Mouse (Mus musculus): ENCODE measurements around the gene Slc25a12. TPM values are rescaled to one million over a fixed set of nuclear protein-coding genes. Genes with fewer than 3 reads are reported as not detected.
A peak's percentile ranks its signal among the peaks of the same experiment; 100 is the strongest.

Slc25a12 gene
- 0.78 and 1.5 TPM in 2 replicates for polyA plus RNA-seq (2012)

- no peaks in the 10 kb centered on the region for H3K9me3 ChIP-seq (ENCODE audit: control insufficient read depth, low read length)
- peak within 1 kb of the TSS; percentile 74 for H3K4me3 ChIP-seq (replicated peaks)
- H3K4me1 ChIP-seq (ENCODE audit: control insufficient read depth) = peaks cover 37% of the 10 kb centered on the region
- H3K36me3 ChIP-seq (ENCODE audit: control insufficient read depth) = peaks cover 7% of the 10 kb centered on the region
- TF ChIP-seq GATA1 (IDR thresholded peaks at IDR 0.05; ENCODE audit: low read length) (no peak), TAL1 (IDR thresholded peaks at IDR 0.05; ENCODE audit: low read length) (no peak)
- H3K27me3 ChIP-seq (ENCODE audit: control insufficient read depth) = no peaks in the 10 kb centered on the region
Observed at GRCm38 (mm10) chr2:71367125-71367880, at the start of gene Slc25a12. TSS of gene Slc25a12 (minus strand) at chr2:71367749.

DNA sequence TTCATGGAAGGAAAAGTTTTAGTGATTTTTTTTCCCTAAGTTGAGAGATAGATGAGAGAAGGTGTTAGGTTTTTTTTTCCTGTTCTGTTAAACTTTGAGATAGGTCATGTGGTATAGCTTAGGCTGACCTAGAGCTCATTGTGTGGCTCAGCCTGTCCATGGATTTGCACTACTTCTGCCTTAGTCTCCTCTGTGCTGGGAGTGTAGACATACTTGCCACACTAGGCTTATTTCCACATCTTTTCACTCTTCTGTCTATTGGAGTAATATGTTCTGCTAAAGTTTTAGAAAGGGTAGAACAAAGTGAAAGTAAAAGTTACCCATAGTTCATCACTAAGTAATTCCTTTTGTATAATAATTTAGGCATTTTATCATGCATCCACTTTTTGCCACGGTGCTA is 38.1 kb upstream of the Slc25a12 start:
- Histone ChIP-seq H3K36me3 (ENCODE audit: control insufficient read depth) (peaks cover 62% of the 10 kb centered on the region), H3K4me1 (ENCODE audit: control insufficient read depth) (no peaks in the 10 kb centered on the region; the same call in 1 of the 2 replicates), H3K27me3 (ENCODE audit: control insufficient read depth) (no peaks in the 10 kb centered on the region), H3K9me3 (ENCODE audit: control insufficient read depth, low read length) (no peaks in the 10 kb centered on the region), H3K4me3 (replicated peaks) (no peak overlapping the region)
- no peak for TF ChIP-seq GATA1 (IDR thresholded peaks at IDR 0.05; ENCODE audit: low read length)
- TF ChIP-seq TAL1 (IDR thresholded peaks at IDR 0.05; ENCODE audit: low read length) = no peak

DNA sequence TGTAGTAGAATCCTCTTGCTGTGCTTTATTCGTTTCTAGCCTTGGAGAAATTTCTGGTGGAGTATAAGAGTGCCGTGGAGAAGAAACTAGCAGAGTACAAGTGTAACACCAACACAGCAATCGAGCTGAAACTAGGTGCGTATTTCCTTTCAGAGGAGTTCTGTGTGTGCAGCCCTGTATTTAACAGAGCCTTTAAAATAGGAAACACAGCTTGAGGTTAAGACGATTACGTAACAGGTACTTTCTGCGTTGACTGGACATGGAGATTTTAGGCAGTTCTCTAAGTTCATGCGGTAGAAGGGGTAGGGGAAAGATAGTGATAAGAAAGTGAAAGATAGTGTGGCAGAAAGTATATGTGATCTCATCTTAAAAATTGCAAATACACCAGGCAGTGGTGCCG is 22.3 kb upstream of the Slc25a12 start:
- H3K36me3 ChIP-seq (ENCODE audit: control insufficient read depth) = peaks cover 38% of the 10 kb centered on the region

DNA sequence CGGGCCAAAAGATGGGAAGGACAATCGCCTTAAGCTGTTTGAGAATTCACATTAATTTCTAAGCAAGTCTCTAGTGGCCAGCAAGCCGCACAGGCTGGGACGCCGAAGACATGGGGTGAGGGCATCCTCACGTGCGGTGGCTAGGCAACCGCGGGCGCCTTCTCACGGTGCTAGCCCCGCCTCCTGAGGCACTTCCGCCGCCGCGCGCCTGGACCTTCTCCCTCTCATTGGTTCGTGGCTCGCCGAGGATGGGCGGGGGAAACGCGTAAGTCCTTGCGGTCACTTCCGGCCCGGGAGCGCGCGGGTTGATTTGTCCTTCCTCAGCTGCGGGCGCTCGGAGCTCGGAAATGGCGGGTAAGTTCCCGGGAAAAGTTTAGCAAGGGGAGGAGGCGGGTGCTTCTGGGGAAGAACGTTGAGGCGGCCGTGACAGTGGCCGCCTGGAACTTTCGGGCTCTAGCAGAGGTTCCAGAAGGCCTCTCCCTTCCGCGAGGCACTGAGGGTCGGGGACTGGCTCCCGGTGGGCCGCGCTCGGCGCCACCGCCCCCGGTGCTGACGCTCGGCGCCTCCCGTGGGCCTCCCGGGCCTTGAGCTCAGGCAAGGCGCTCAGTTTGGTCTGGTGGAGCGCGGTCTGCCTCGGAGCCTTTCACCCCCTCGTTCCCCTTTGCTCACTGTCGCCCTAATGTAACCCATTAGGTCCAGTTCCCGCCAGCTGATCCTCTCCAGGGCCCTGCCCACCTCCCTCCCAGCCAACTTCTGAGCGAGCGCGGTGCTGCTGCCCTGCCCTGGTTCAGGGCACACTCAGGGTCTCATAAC is 21.6 kb upstream of the Slc25a12 start, which contains the start of gene Hat1:
Gene Hat1 (plus strand): TSS at position 8 of the 813 bp plus-strand sequence.
- H3K4me3 ChIP-seq (replicated peaks) = peak within 1 kb of the TSS; percentile 74
- H3K4me1 ChIP-seq (ENCODE audit: control insufficient read depth) = peaks cover 39% of the 10 kb centered on the region
- H3K36me3 ChIP-seq (ENCODE audit: control insufficient read depth) = peaks cover 31% of the 10 kb centered on the region
- H3K27me3 ChIP-seq (ENCODE audit: control insufficient read depth) = no peaks in the 10 kb centered on the region
- TF ChIP-seq GATA1 (IDR thresholded peaks at IDR 0.05; ENCODE audit: low read length) (no peak), TAL1 (IDR thresholded peaks at IDR 0.05; ENCODE audit: low read length) (no peak)
- no peaks in the 10 kb centered on the region for H3K9me3 ChIP-seq (ENCODE audit: control insufficient read depth, low read length)

More for the DNA sequence above, 22.3 kb upstream of the Slc25a12 start:
- Histone ChIP-seq H3K4me3 (replicated peaks) (peak overlapping the region; percentile 74), H3K9me3 (ENCODE audit: control insufficient read depth, low read length) (no peaks in the 10 kb centered on the region), H3K27me3 (ENCODE audit: control insufficient read depth) (no peaks in the 10 kb centered on the region), H3K4me1 (ENCODE audit: control insufficient read depth) (peaks cover 40% of the 10 kb centered on the region)
- TF ChIP-seq TAL1 (IDR thresholded peaks at IDR 0.05; ENCODE audit: low read length) = no peak
- TF ChIP-seq GATA1 (IDR thresholded peaks at IDR 0.05; ENCODE audit: low read length) = no peak

- H3K27me3 ChIP-seq (ENCODE audit: control insufficient read depth) = no peaks in the 10 kb centered on the region
- TF ChIP-seq GATA1 (IDR thresholded peaks at IDR 0.05; ENCODE audit: low read length) = no peak
- H3K4me3 ChIP-seq (replicated peaks) = no peak overlapping the region
- H3K36me3 ChIP-seq (ENCODE audit: control insufficient read depth) = peaks cover 18% of the 10 kb centered on the region
- peaks cover 37% of the 10 kb centered on the region for H3K4me1 ChIP-seq (ENCODE audit: control insufficient read depth)
- H3K9me3 ChIP-seq (ENCODE audit: control insufficient read depth, low read length) = no peaks in the 10 kb centered on the region
Observed at GRCm38 (mm10) chr2:71387766-71388165, 20.2 kb upstream of the Slc25a12 start.

DNA sequence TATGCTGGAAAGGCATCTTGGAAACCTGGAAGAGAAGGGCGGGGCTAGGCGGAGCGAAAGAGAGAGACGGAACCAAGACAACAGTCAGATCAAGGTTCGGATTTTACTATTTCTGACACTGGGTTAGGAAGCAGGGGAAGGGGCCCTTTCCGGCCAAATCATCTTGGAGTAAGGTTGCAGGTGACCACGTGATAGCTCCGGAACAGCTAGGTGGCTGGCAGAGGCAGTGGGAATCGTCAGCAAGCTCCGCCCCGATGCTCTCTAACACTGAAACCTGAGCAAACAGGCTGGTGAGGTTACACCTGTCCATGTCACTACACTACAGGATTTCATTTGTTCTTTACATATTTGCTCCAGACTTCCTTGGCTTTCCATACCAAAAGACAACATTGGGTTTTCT is 16.3 kb upstream of the Slc25a12 start:
- Histone ChIP-seq H3K36me3 (ENCODE audit: control insufficient read depth) (no peaks in the 10 kb centered on the region), H3K4me1 (ENCODE audit: control insufficient read depth) (peaks cover 23% of the 10 kb centered on the region), H3K4me3 (replicated peaks) (no peak overlapping the region), H3K27me3 (ENCODE audit: control insufficient read depth) (no peaks in the 10 kb centered on the region), H3K9me3 (ENCODE audit: control insufficient read depth, low read length) (no peaks in the 10 kb centered on the region)
- no peak for TF ChIP-seq GATA1 (IDR thresholded peaks at IDR 0.05; ENCODE audit: low read length)
- TF ChIP-seq TAL1 (IDR thresholded peaks at IDR 0.05; ENCODE audit: low read length) = no peak

- Histone ChIP-seq H3K4me1 (ENCODE audit: control insufficient read depth) (peaks cover 14% of the 10 kb centered on the region), H3K4me3 (replicated peaks) (peak overlapping the region; percentile 4), H3K27me3 (ENCODE audit: control insufficient read depth) (no peaks in the 10 kb centered on the region), H3K36me3 (ENCODE audit: control insufficient read depth) (no peaks in the 10 kb centered on the region), H3K9me3 (ENCODE audit: control insufficient read depth, low read length) (no peaks in the 10 kb centered on the region)
- no peak for TF ChIP-seq GATA1 (IDR thresholded peaks at IDR 0.05; ENCODE audit: low read length)
- TF ChIP-seq TAL1 (IDR thresholded peaks at IDR 0.05; ENCODE audit: low read length) = no peak
Observed at GRCm38 (mm10) chr2:71381962-71382361, 14.4 kb upstream of the Slc25a12 start.

DNA sequence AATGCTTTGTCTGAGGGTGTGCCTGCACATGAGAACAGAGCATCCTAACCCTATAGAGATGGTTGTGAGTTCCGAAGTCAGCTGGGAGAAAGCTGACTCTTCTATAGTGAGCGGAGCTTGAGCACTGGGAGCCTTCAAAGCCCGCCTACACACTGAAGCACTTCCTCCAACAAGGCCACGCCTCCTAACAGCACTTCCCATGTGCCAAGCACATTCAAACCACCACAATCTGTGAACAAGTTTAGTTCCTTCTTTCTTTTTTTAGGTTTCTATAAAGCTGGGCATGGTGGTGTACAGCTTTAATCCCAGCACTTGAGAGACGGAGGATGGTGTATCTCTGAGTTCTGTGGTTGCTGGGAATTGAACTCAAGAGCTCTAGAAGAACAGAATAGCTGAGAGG is 9.9 kb upstream of the Slc25a12 start:
- Histone ChIP-seq H3K27me3 (ENCODE audit: control insufficient read depth) (no peaks in the 10 kb centered on the region), H3K4me1 (ENCODE audit: control insufficient read depth) (peaks cover 30% of the 10 kb centered on the region), H3K9me3 (ENCODE audit: control insufficient read depth, low read length) (no peaks in the 10 kb centered on the region), H3K4me3 (replicated peaks) (no peak overlapping the region), H3K36me3 (ENCODE audit: control insufficient read depth) (no peaks in the 10 kb centered on the region)
- no peak for TF ChIP-seq GATA1 (IDR thresholded peaks at IDR 0.05; ENCODE audit: low read length)
- no peak for TF ChIP-seq TAL1 (IDR thresholded peaks at IDR 0.05; ENCODE audit: low read length)

DNA sequence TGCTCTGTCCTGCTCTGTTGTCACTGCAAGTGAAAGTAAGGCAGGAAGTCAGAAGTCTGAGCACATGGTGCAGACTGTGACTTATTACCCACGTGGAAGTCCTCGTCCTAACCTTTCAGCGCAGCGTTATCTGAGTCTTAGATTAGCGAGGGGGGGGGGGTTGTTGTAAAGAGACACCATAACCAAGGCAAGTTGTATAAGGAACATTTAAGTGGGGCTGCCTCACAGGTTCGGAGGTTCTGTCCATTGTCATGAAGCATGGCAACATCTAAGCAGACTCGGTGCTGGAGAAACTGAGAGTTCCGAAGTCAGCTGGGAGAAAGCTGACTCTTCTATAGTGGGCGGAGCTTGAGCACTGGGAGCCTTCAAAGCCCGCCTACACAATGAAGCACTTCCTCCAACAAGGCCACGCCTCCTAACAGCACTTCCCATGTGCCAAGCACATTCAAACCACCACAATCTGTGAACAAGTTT is 8.9 kb upstream of the Slc25a12 start:
- no peaks in the 10 kb centered on the region for H3K9me3 ChIP-seq (ENCODE audit: control insufficient read depth, low read length)
- no peak for TF ChIP-seq TAL1 (IDR thresholded peaks at IDR 0.05; ENCODE audit: low read length)
- TF ChIP-seq GATA1 (IDR thresholded peaks at IDR 0.05; ENCODE audit: low read length) = no peak
- no peaks in the 10 kb centered on the region for H3K27me3 ChIP-seq (ENCODE audit: control insufficient read depth)
- H3K4me3 ChIP-seq (replicated peaks) = peak overlapping the region; percentile 37
- no peaks in the 10 kb centered on the region for H3K36me3 ChIP-seq (ENCODE audit: control insufficient read depth)
- peaks cover 31% of the 10 kb centered on the region for H3K4me1 ChIP-seq (ENCODE audit: control insufficient read depth)
